Mouse (Mus musculus) layer of hippocampus, adult 9-10 months (tissue): ENCODE measurements around the gene Gpr160.
"Not testable (repeated sequence)": the region's sequence is repeated elsewhere in the genome, so short reads cannot be mapped to it uniquely, and the experiment has no call there.

Experiments used
- DNase-seq: peaks from one replicate; pipeline ENCODE4 v3.0.0; 2022; ENCODE audit warnings: low spot score

The Gpr160 gene

GRCm38 (mm10) chr3:30855604-30856458 lies at the start of gene Gpr160:
Gpr160 (plus strand) TSS chr3:30855950.
- peak; percentile 46 for DNase-seq

DNA sequence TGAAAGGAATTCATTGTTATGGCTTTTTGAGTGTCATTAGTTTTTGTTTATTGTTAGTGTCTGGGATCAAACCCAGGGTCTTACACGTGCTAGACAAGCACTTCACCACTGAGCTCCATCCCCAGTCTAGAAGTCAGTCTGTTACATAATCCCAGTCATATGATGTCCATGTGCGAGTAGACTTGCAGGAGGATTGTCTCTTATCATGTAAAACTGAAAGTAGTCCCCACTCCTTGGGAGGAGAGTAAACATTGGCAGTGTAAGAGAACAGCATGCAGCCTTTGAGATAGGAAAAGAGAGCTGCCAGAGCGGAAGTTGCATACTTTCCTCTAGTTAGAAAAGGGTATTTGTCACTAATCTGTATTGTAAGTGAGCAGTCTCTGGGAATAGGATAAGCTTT lies 42.9 kb upstream of the Gpr160 start:
- DNase-seq, result no peak

DNA sequence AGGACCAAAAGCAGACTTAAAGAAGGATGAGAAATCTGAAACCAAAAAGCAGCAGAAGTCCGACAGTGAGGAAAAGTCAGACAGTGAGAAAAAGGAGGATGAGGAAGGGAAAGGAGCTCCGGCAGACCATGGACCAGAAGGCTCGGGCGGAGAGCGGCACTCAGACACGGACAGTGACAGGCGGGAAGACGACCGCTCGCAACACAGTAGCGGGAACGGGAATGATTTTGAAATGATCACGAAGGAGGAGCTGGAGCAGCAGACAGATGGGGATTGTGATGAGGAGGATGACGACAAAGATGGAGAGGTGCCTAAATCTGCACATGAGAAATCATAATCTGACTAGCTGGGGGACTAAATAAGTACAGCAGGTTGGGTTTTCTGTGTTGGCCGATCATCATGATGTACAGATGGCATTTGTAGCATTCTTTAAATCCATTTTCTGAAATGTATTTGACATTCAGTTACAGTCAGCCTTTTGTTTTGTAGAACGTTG lies 37.1 kb upstream of the Gpr160 start:
- DNase-seq, result no peak

DNA sequence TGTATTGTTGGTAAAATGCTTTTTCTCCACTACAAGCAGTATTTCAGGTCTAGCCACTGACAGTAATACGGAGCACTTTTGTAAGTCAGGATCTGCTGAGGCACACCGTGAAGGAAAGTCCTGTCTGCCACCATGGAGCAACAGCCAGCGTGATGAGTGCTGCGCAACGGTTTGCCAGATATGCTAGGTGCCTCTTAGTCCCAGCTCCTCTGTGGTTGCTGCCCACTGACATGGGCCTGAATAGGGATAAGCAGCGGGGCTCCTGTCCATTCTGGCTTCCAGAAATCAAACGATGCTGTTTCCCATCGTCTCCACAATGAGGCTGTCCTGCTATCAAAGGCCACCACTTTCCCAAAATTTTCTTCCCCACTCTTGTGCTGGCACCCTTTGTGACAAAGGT lies 33.6 kb upstream of the Gpr160 start:
- no peak for DNase-seq

- no peak for DNase-seq
Observed at GRCm38 (mm10) chr3:30826069-30826468, 29.7 kb upstream of the Gpr160 start.

- DNase-seq, result no peak
Observed at GRCm38 (mm10) chr3:30831848-30832606, 23.7 kb upstream of the Gpr160 start.

DNA sequence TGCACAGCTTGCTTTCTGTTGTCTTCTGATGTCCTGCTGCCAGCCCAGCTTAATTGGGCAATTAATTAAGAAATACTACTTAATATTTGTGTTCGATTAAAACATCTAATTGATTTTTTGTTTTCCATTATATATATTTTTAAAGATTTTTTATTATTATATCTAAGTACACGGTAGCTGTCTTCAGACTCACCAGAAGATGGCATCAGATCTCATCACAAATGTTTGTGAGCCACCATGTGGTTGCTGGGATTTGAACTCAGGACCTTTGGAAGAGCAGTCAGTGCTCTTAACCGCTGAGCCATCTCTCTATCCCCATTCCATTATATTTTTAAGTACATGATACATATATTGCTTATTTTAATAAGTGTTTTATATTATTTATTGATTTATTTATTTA lies 22.5 kb upstream of the Gpr160 start:
- no peak for DNase-seq

- no peak for DNase-seq
Observed at GRCm38 (mm10) chr3:30845755-30846154, 10.0 kb upstream of the Gpr160 start.

DNA sequence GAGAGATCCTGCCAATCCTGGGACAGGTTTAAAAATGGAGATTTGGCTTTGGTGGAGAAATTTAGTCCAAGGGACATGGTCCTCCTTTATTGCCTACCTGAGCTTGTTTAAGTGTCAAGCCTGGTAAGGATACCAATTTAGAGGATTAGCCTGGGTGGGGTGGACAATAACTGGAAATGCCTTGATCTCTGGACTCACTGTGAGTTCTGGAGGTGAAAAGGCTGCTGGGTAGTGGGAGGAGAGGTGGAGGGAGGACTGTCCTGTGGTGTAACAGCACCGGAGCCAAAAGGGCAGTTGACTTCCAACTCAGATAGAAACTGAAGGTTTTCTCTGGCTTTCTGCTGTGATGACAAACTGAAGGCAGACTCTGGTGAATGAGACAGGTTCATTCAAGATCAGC lies 8.3 kb upstream of the Gpr160 start:
- DNase-seq, result no peak

DNA sequence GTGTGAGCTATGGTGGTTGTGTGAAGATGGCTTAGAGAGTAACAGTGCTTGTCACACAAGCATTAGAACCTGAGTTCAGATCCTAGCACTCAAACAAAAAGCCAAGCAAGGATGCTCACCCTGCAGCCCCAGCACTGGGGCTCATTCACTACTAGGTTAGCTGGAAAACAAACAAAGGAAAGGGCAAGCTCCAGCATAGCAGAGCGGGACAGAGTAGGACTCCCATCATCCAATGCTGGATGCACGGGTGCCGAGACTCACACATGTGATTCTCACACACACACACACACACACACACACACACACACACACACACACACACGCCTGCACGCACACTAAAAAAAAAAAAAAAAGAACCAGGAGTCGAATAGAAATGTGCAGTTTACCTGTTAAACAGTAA lies 4.3 kb upstream of the Gpr160 start:
- DNase-seq, result no peak

DNA sequence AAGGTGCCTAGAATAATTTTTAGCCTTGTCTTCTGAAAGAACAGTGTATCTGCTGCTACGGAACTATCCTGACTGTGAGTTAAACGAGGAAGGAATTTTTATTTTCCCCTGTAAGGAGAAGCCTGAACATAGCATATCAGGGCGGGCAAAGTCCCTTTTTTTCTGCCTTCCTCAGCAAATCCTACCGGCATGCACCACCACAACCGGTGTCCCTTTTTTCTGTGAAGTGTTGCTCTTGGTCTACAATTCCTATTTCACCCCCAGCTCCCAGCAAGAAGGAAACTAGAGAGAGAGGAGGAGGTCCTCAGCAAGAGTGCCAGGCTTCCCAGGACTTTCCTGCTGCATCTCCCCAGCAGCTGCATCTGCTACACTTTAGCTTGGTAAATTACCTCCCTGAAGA lies 2.2 kb upstream of the Gpr160 start:
- no peak for DNase-seq

DNA sequence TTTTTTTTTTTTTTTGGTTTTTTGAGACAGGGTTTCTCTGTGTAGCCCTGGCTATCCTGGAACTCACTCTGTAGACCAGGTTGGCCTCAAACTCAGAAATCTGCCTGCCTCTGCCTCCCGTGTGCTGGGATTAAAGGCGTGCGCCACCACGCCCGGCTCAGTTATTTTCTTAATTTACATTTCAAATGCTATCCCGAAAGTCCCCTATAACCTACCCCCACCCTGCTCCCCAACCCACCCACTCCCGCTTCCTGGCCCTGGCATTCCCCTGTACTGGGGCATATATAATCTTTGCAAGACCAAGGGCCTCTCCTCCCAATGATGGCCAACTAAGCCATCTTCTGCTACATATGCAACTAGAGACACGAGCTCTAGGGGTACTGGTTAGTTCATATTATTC lies 3.8 kb downstream of the Gpr160 start:
- DNase-seq, result not testable (repeated sequence)

- DNase-seq, result no peak
Observed at GRCm38 (mm10) chr3:30860705-30861104, 5.0 kb downstream of the Gpr160 start.

DNA sequence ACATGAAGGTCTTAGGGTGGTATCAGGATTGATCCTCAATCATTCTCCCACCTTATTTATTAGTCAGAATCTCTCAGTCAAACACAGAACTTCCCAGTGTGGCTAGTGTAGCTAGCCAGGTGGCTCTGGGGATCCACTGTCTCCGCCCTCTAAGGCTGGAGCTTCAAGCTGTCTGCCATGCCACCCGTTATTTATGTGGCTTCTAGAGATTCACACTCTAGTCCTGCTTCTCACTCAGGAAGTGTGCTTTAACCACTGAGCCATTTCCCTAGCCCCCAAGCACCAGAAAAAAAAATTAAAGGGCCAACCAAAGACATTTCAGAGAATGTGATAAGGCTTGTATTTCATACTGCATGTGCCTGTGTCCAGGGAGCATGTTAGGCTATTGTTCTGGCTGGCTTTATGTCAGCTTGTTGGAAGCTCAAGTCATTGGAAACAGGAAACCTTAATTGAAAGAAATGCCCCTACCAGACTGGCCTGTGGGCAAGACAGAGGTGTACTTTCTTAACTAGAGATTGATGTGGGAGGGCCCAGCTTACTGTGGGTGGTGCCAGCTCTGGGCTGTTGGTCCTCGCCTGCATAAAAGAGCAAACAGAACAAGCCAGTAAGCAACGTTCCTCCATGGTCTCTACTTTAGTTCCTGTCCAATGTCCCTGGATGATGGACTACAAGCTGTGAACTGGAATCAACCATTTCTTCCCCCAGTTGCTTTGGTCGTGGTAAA lies 8.1 kb downstream of the Gpr160 start:
- DNase-seq, result no peak

DNA sequence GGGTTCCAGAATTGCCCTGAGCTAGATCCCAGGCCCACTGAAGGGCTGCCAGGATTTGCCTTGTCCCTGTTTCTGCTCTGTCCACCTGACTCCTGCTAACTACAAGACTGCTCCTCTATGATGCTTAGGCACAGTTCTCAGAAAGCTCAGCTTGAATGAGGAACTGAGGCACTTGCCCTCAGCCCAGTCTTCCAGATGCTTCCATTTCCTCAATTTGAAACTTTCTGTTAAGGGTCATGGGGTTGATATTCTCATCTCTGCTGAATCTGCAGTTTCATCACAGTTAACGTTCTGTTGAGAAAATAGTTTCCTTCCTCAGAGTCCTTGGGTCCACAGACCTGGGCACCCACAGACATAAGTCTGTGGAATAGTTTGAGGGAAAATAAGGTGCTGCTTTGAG lies 8.9 kb downstream of the Gpr160 start:
- DNase-seq, result no peak

DNA sequence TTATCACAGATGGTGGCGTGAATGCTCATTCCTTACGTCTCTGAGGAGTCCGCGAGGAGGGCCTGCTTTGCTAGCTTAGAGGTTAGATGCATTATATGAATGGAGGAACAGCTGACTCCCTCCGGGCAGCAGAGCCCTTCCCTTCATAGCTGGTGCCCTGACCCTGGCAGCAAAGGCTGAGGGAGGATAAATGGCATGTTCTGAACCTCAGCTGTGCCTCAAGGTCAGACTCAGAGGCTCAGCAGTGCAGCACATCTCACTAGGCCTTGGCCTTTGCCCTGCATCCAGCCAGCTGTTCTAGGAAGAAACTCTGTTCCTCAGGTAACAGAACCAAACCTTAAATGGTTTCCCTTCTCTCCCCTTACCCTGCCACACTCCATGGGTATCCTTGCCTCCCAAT lies 12.4 kb downstream of the Gpr160 start:
- DNase-seq, result no peak

DNA sequence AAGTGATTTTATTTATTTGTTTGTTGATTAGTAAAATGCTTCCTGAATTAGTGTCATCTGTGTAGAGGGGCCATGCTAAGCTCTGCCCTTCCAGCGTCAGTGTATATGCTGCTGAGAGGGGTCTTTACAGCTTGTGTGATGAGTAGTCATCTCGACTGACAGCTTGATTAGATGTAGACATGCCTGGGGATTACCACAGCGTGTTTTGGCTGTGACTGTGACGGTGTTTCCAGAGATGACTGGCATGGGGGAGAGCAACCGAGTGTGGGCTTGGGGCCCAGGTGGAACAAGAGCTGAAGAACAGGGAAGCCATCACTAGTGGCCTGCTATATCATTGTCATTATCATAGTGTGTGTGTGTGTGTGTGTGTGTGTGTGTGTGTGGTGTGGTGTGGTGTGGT lies 12.9 kb downstream of the Gpr160 start:
- no peak for DNase-seq

- DNase-seq, result no peak
Observed at GRCm38 (mm10) chr3:30869995-30870394, 14.2 kb downstream of the Gpr160 start.

DNA sequence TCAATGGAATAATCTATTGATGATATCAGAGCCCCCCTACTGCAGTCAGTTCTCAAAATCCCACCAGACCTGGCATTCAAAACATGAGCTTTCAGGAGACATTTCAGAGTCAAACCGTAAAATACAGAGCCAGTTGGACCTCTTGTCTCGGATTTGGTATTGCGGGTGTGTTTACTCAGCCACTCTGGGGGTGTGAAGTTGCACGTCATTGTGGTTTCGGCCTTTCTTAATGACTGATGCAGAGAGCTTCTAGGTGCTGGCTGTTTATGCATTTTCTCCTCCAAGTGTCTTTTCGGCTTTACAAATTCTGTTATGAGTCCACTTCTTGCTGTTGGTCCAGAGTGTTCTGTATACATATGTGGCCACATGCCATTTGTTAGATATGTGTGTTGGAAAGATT lies 21.0 kb downstream of the Gpr160 start:
- DNase-seq, result no peak

DNA sequence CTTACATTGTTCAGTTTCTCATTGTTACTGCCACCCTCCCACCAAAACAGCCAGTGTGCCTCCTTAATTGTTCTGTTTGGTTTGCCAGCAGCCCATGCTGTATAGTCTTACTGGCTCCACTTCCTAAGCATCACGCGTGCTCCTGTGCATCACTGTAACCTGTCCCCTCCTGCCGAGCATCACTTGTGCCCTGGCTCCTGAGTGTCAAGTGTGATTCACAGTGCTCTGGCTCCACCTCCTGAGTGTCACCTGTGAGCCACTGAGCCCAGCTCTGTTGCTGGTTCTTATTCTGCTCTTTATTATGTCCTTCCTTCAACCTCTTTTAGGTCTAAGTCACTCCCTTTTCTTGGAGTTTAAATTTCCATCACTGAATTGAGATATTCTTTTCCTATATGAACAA lies 31.7 kb downstream of the Gpr160 start:
- no peak for DNase-seq

DNA sequence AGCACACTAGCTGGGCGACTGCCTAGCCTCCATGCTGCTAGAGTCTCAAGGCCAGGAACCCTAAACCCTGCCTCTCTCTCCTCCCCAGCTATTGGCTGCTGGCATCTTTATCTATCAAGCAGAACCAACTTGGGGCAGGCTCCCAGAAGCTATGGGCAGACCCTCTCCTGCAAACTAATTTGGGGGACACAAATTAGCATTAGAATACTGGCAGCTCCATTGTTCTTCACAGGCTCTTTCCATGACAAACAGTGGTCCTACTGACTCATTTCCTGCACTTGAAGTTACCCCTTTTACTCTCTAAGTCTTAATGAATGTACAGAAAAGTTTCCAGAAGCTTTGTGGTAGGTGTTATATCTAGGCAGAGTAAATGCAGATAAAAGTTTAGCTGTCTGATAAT lies 33.3 kb downstream of the Gpr160 start:
- DNase-seq, result no peak

DNA sequence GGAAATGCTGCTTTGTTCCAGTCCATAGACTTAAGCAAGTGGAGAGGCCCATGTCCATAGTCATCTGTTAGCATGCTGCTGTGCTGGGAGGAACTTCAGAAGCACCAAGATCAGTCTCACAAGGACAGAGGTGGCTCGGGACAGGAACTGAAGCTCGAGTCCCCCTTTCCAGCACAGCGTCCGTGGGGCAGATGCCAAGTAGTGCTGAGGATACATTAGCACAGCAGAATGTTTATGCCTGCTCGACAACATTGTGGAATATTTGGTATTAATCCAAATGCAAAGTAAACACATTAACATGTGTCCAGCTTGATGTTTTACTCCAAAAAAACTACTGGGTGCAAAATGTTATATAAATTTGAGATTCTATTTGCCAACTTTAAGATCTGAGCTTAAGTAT lies 41.0 kb downstream of the Gpr160 start:
- no peak for DNase-seq

- DNase-seq, result no peak
Observed at GRCm38 (mm10) chr3:30899407-30899806, 43.7 kb downstream of the Gpr160 start.
